Mouse (Mus musculus) gastrocnemius, adult 2 months (tissue): ENCODE measurements around the gene Slc27a3. TPM values are rescaled to one million over a fixed set of nuclear protein-coding genes. Genes with fewer than 3 reads are reported as not detected.
A peak's percentile ranks its signal among the peaks of the same experiment; 100 is the strongest.

Experiments
- DNase-seq: peaks from one replicate; pipeline ENCODE4 v3.0.0; 2022
- H3K27ac ChIP-seq: fragments of 200-600 bp; 2 replicates; pipeline ENCODE4 v1.8.1; 2022; ENCODE audit warnings: mild to moderate bottlenecking
- H3K4me3 ChIP-seq: fragments of 200-600 bp; 2 replicates; pipeline ENCODE4 v1.8.1; 2022; ENCODE audit warnings: mild to moderate bottlenecking, moderate library complexity
- CTCF ChIP-seq: fragments of 200-600 bp; IDR thresholded peaks from 2 replicates; pipeline ENCODE4 v1.8.1; 2022; ENCODE audit warnings: antibody characterized with exemption, mild to moderate bottlenecking, moderate library complexity
- intact Hi-C: fragments of 180-260 bp; cut with DNase I; formaldehyde crosslinking; loops from one replicate; pipeline ENCODE4 v1.15.1; 2025
- total RNA-seq, 2 experiments: library from RNA; stranded (reverse); gene quantifications; 2 replicates each; pipeline ENCODE4 v1.2.3; 2021

Slc27a3 gene
- total RNA-seq, 2 experiments from 2014 or later, result 0.97 to 1.3 TPM

- intact Hi-C loops, result no loop called here
- TF ChIP-seq CTCF, result no peak
- peak; percentile 72 for DNase-seq
Measured at GRCm38 (mm10) chr3:90387483-90387882, 2.3 kb downstream of the Slc27a3 start.

GRCm38 (mm10) chr3:90386817-90387216 is 2.9 kb downstream of the Slc27a3 start:
- intact Hi-C loops, result no loop called here
- no peak for TF ChIP-seq CTCF
- DNase-seq, result no peak
- no peak overlapping the region for H3K27ac ChIP-seq
- no peak overlapping the region for H3K4me3 ChIP-seq

More at GRCm38 (mm10) chr3:90387483-90387882, 2.3 kb downstream of the Slc27a3 start:
- 0 out of 2 replicates have a peak overlapping the region, but pooled peaks have one; percentile 3 for H3K27ac ChIP-seq
- H3K4me3 ChIP-seq, result no peak overlapping the region

- no peak for DNase-seq
- no peak overlapping the region for H3K27ac ChIP-seq
- TF ChIP-seq CTCF, result no peak
- H3K4me3 ChIP-seq, result no peak overlapping the region
- intact Hi-C loops, result no loop called here
Measured at GRCm38 (mm10) chr3:90384851-90385375, 4.8 kb downstream of the Slc27a3 start.

GRCm38 (mm10) chr3:90383690-90384089 is 6.0 kb downstream of the Slc27a3 start:
- DNase-seq, result no peak
- no peak overlapping the region for H3K27ac ChIP-seq
- intact Hi-C loops, result no loop called here
- no peak overlapping the region for H3K4me3 ChIP-seq
- no peak for TF ChIP-seq CTCF

GRCm38 (mm10) chr3:90381727-90382126 is 8.0 kb downstream of the Slc27a3 start:
- intact Hi-C loops, result no loop called here
- TF ChIP-seq CTCF, result no peak
- DNase-seq, result no peak
- H3K4me3 ChIP-seq, result no peak overlapping the region
- no peak overlapping the region for H3K27ac ChIP-seq

- no peak overlapping the region for H3K4me3 ChIP-seq
- DNase-seq, result no peak
- intact Hi-C loops, result no loop called here
- no peak overlapping the region for H3K27ac ChIP-seq
- no peak for TF ChIP-seq CTCF
Measured at GRCm38 (mm10) chr3:90378496-90378895, 11.2 kb downstream of the Slc27a3 start.

GRCm38 (mm10) chr3:90376247-90376585 is 13.5 kb downstream of the Slc27a3 start:
- Histone ChIP-seq H3K27ac (no peak overlapping the region), H3K4me3 (no peak overlapping the region)
- intact Hi-C loops, result no loop called here
- TF ChIP-seq CTCF, result no peak
- DNase-seq, result no peak

- intact Hi-C loops, result no loop called here
- DNase-seq, result no peak
- H3K4me3 ChIP-seq, result no peak overlapping the region
- TF ChIP-seq CTCF, result no peak
- H3K27ac ChIP-seq, result no peak overlapping the region
Measured at GRCm38 (mm10) chr3:90375562-90376246, 14.0 kb downstream of the Slc27a3 start.

GRCm38 (mm10) chr3:90374368-90374767 is 15.4 kb downstream of the Slc27a3 start:
- intact Hi-C loops, result loop anchor here (5.0 kb wide), 2 partner anchors 92 to 107 kb away; partner anchors contain the start of gene Dennd4b
- no peak for TF ChIP-seq CTCF
- DNase-seq, result no peak
- Histone ChIP-seq H3K4me3 (no peak overlapping the region), H3K27ac (no peak overlapping the region)

- Histone ChIP-seq H3K27ac (no peak overlapping the region), H3K4me3 (no peak overlapping the region)
- intact Hi-C loops, result loop anchor here (1.0 to 5.0 kb wide), 3 partner anchors 91 to 153 kb away; partner anchors contain the start of gene Dennd4b
- peak; percentile 79 for DNase-seq
- TF ChIP-seq CTCF, result peak; percentile 94
Measured at GRCm38 (mm10) chr3:90373432-90374028, 16.2 kb downstream of the Slc27a3 start.

GRCm38 (mm10) chr3:90372817-90373216 is 16.9 kb downstream of the Slc27a3 start:
- Histone ChIP-seq H3K4me3 (no peak overlapping the region), H3K27ac (no peak overlapping the region)
- DNase-seq, result no peak
- TF ChIP-seq CTCF, result no peak
- intact Hi-C loops, result loop anchor here (1.0 to 5.0 kb wide), 3 partner anchors 91 to 153 kb away; partner anchors contain the start of gene Dennd4b

- intact Hi-C loops, result loop anchor here (5.0 kb wide), 2 partner anchors 90 to 105 kb away; partner anchors contain the start of gene Dennd4b
- H3K4me3 ChIP-seq, result no peak overlapping the region
- no peak overlapping the region for H3K27ac ChIP-seq
- DNase-seq, result no peak
- TF ChIP-seq CTCF, result no peak
Measured at GRCm38 (mm10) chr3:90371857-90372256, 17.9 kb downstream of the Slc27a3 start.

- Histone ChIP-seq H3K27ac (no peak overlapping the region), H3K4me3 (no peak overlapping the region)
- DNase-seq, result no peak
- intact Hi-C loops, result no loop called here
- TF ChIP-seq CTCF, result no peak
Measured at GRCm38 (mm10) chr3:90369041-90369440, 20.7 kb downstream of the Slc27a3 start.
